Mouse (Mus musculus) intestine, embryonic 15.5 days (tissue): ENCODE measurements around the gene Usp32. TPM values are rescaled to one million over a fixed set of nuclear protein-coding genes. Genes with fewer than 3 reads are reported as not detected.

Experiments used
- ATAC-seq: fragments of 200-750 bp; cut with Nextera tagmentation; 2 replicates; pipeline ENCODE4 v1.8.0; 2017; ENCODE audit warnings: moderate TSS enrichment, moderate library complexity
- H3K27ac ChIP-seq: fragments of 300-500 bp; sonication (generic); 2 replicates; pipeline ENCODE4 v1.5.1; 2015; ENCODE audit warnings: mild to moderate bottlenecking, inconsistent platforms
- H3K27me3 ChIP-seq: fragments of 300-500 bp; sonication (generic); replicated peaks from 2 replicates; pipeline ENCODE4 v1.6.1; 2015; ENCODE audit warnings: inconsistent platforms
- H3K36me3 ChIP-seq: fragments of 300-500 bp; sonication (generic); 2 replicates; pipeline ENCODE4 v1.6.1; 2015; ENCODE audit warnings: inconsistent platforms
- H3K4me1 ChIP-seq: fragments of 300-500 bp; sonication (generic); replicated peaks from 2 replicates; pipeline ENCODE4 v1.6.1; 2015; ENCODE audit warnings: inconsistent platforms
- H3K4me2 ChIP-seq: fragments of 300-500 bp; sonication (generic); replicated peaks from 2 replicates; pipeline ENCODE4 v1.6.1; 2015; ENCODE audit warnings: mild to moderate bottlenecking, inconsistent platforms
- H3K4me3 ChIP-seq: fragments of 300-500 bp; sonication (generic); replicated peaks from 2 replicates; pipeline ENCODE4 v1.5.1; 2015; ENCODE audit warnings: inconsistent platforms
- H3K9ac ChIP-seq: fragments of 300-500 bp; sonication (generic); 2 replicates; pipeline ENCODE4 v1.6.1; 2015; ENCODE audit warnings: inconsistent platforms
- H3K9me3 ChIP-seq: fragments of 300-500 bp; sonication (generic); 2 replicates; pipeline ENCODE4 v1.6.1; 2016; ENCODE audit warnings: inconsistent platforms
- WGBS: fragments of 180-500 bp; shearing (Covaris S2); methylation state at CpG from one replicate; pipeline ENCODE4 v1.1.7; 2015; 5-methylcytosine and 5-hydroxymethylcytosine counted together
- polyA plus RNA-seq: library from polyadenylated mRNA; unstranded; fragments of >200 nt; fragmentation: Nextera tagmentation; extraction: Ambion mirVana; gene quantifications from 2 replicates; pipeline ENCODE4 v1.2.1, GENCODE M21; 2015

The Usp32 gene
- polyA plus RNA-seq, 1 experiment from 2014 or later = 3.4 TPM

DNA sequence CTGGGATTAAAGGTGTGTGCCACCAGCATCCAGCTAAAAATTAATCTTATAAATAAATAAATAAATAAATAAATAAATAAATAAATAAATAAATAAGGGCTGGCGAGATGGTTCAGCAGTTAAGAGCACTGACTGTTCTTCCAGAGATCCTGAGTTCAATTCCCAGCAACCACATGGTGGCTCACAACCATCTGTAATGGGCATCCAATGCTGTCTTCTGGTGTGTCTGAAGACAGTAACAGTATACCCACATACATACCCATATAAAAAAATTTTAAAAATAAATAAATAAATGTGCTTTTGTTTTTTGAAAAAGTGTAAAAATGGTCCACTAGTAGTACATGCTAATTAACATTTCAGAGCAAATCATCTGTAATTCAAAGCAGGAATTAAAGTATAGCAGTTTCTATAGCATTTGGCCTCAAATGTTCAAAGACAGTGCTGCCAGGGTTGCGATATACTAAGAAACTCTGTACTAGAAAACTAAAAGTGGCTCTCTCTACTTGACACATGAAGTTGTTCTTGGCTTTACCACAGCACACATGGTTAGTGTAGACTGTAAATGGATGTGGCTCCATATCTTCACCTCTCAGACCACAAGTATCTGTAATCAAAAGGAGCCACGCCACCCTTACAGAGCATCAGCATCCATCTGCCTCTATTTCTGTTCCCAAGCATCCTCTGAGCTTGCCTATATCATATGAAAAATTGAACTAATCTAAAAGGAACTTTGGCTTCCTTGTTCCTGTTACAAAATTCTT is 23.7 kb downstream of the Usp32 start:
- ATAC-seq = no peak; the same call in 1 of the 2 replicates
- no peaks in the 10 kb centered on the region for H3K9me3 ChIP-seq
- H3K27ac ChIP-seq = no peak overlapping the region
- H3K27me3 ChIP-seq = no peaks in the 10 kb centered on the region
- no peaks in the 10 kb centered on the region for H3K4me1 ChIP-seq
- H3K4me2 ChIP-seq = no peak overlapping the region
- no peaks in the 10 kb centered on the region for H3K36me3 ChIP-seq
- no peak overlapping the region for H3K9ac ChIP-seq
- H3K4me3 ChIP-seq = no peak overlapping the region
- WGBS = 83% methylated on average over 3 of the region's 3 CpGs

DNA sequence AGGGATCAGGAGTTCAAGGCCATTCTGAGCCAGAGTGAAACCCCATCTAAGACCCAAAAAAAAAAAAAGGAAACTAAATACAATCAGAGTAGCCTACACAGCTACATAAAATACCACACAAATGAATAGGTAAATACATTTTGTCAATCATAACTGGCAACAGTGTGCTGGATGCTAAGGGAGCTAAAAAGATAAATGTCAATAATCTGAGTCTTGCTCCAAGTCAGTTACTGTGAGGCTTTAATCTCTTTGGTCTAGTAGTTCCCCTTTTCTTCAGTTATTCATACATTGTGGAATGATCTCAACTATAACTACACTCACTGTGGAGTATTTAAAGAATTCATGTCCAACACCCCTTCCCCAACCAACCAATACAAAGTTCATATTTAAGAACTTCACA is 30.0 kb downstream of the Usp32 start:
- no peak for ATAC-seq
- Histone ChIP-seq H3K4me3 (no peak overlapping the region), H3K36me3 (no peaks in the 10 kb centered on the region), H3K4me1 (no peaks in the 10 kb centered on the region), H3K9me3 (no peaks in the 10 kb centered on the region), H3K27ac (no peak overlapping the region), H3K4me2 (no peak overlapping the region), H3K9ac (no peak overlapping the region), H3K27me3 (no peaks in the 10 kb centered on the region)

DNA sequence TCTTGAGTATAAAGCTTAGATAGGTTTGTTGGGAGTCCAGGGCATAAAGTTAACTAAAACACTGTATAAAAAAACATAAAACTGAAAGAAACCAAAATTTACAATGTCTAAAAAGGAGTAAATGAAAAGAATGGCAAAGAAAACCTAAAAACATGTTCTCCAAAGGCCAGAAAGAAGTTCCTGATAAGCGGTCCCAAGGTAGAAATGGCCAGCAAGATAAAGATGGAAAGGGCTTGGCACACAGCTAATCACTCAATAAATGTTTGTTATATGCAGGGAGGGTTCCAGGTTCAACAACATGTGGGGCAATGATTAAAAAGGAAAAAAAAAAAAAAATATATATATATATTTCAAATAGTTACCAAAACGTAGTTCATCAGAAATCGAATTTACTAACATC is 32.7 kb downstream of the Usp32 start:
- WGBS = 88% methylated on average over 3 of the region's 3 CpGs
- Histone ChIP-seq H3K4me3 (no peak overlapping the region), H3K36me3 (no peaks in the 10 kb centered on the region), H3K27me3 (no peaks in the 10 kb centered on the region), H3K4me1 (no peaks in the 10 kb centered on the region), H3K9ac (no peak overlapping the region), H3K27ac (no peak overlapping the region), H3K9me3 (no peaks in the 10 kb centered on the region), H3K4me2 (no peak overlapping the region)
- ATAC-seq = no peak

DNA sequence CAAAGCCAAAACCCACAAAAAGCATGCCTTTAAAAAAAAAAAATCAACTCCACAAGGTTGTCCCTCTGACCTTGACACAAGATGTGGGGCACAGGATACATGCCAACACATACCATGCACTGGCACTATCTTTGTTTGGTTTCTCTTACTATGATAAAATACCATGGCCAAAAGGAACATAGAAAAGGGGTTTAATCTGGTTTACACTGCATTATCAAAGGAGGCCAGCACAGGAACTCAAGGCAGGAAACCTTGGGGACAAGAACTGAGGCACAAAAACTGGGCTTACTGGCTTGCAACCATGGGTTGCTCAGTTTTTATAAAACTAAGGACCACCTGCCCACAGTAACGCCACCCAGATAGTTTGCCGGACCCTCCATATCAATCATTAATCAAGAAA is 34.1 kb downstream of the Usp32 start:
- H3K27ac ChIP-seq = no peak overlapping the region
- 93% methylated on average over 2 of the region's 2 CpGs for WGBS
- no peaks in the 10 kb centered on the region for H3K36me3 ChIP-seq
- no peaks in the 10 kb centered on the region for H3K27me3 ChIP-seq
- no peaks in the 10 kb centered on the region for H3K9me3 ChIP-seq
- H3K9ac ChIP-seq = no peak overlapping the region
- no peak overlapping the region for H3K4me3 ChIP-seq
- no peak for ATAC-seq
- H3K4me1 ChIP-seq = no peaks in the 10 kb centered on the region
- no peak overlapping the region for H3K4me2 ChIP-seq

DNA sequence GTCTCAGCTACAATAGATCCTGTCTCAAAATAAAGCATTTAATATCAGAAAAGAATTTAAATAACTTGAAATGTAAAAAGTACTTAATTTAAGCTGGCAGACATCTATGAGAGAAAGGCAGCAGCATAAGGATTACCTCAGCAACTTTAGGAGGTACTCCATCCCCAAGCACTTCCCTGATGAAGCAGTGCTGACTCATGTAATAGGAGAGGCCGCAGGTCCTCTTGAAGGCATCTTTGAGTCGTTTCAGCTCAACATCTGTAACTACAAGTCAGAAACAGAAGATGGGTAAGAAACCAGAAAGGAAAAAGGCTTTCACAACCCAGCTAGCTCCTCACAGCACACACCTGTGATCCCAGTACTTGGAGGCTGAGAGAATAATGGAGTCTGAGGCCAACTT is 36.2 kb downstream of the Usp32 start:
- no peaks in the 10 kb centered on the region for H3K9me3 ChIP-seq
- no peak overlapping the region for H3K27ac ChIP-seq
- H3K9ac ChIP-seq = no peak overlapping the region
- no peak overlapping the region for H3K4me3 ChIP-seq
- H3K36me3 ChIP-seq = no peaks in the 10 kb centered on the region
- H3K4me2 ChIP-seq = no peak overlapping the region
- H3K27me3 ChIP-seq = no peaks in the 10 kb centered on the region
- no peaks in the 10 kb centered on the region for H3K4me1 ChIP-seq
- ATAC-seq = no peak
- 61% methylated on average over 2 of the region's 2 CpGs for WGBS

DNA sequence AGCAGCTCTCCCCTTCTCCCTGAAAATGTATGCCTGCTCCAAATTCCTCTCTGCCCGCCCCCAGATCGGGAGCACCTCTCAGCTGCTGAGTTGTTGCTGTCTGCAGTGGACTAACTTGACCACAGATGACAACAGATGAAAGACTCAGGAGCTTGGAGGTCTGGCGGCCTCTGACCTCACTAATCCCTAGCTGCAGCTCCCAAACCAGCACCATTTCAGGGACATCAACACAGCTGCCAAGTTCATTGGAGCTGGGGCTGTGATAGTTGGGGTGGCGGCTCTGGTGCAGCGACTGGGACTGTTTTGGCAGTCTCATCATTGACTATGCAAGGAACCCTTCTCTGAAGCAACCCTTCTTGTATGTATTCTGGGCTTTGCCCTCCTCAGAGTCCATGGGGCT is 44.8 kb downstream of the Usp32 start:
- 63% methylated on average over 5 of the region's 5 CpGs for WGBS
- no peak overlapping the region for H3K4me3 ChIP-seq
- no peaks in the 10 kb centered on the region for H3K9me3 ChIP-seq
- no peak overlapping the region for H3K9ac ChIP-seq
- ATAC-seq = no peak
- H3K27me3 ChIP-seq = no peaks in the 10 kb centered on the region
- no peak overlapping the region for H3K4me2 ChIP-seq
- H3K4me1 ChIP-seq = no peaks in the 10 kb centered on the region
- no peaks in the 10 kb centered on the region for H3K36me3 ChIP-seq
- H3K27ac ChIP-seq = no peak overlapping the region

DNA sequence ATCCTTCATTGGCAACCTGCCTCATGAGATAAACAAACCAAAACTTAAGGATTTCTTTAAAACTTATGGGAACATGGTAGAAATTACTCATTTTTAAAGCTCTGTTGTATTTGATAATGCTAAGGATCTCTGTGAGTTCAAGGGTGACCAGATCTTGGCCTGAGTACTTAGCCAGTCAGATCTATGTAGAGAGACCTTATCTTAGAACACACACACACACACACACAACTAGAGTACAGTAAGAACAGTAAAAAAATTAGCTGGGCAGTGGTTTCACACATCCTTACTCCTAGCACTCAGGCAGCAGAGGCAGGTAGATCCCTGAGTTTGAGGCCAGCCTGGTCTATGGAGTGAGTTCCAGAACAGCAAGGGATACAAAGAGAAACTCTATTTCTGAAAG is 53.7 kb downstream of the Usp32 start:
- H3K27ac ChIP-seq = no peak overlapping the region
- H3K27me3 ChIP-seq = no peaks in the 10 kb centered on the region
- H3K9ac ChIP-seq = no peak overlapping the region
- no peaks in the 10 kb centered on the region for H3K4me1 ChIP-seq
- no peaks in the 10 kb centered on the region for H3K36me3 ChIP-seq
- no peak overlapping the region for H3K4me2 ChIP-seq
- no peak for ATAC-seq
- no peaks in the 10 kb centered on the region for H3K9me3 ChIP-seq
- no peak overlapping the region for H3K4me3 ChIP-seq

DNA sequence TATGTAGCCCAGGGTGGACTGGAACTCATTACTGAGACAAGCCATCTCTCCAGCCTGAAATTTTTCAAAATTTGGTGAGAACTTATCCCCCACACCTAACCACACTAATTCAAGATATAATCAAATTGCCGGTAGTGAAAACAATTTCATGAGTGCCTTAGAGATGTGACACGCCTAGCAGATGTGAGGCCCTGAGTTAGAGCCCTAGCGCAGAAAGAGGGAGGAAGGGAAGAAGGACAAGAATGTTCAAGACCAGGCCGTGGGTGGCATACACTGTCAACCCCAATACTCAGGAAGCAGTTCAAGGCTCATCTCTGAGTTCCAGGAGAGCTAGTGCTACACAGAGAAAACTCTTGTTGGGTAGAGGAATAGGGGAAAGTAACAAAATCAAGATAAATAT is 72.1 kb downstream of the Usp32 start:
- no peaks in the 10 kb centered on the region for H3K9me3 ChIP-seq
- no peak for ATAC-seq

DNA sequence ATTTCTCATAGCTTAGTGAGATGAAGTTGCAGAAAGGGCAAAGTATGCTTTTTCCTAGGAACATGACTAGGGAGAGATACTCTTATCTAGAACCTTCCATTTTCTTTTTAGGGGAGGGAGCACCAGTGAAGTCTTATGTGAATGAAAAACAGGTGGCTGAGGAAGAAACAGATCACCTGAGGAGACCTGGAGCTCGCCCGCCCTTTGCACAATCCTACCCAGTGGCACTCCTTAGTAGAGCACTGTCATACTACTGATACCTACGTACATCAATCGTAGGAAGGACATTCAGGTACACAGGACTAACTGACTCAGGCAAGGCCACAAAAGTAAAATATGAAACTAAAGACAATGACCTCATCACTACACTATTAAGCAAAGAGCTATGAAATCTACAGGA is 81.4 kb downstream of the Usp32 start:
- H3K36me3 ChIP-seq = no peaks in the 10 kb centered on the region
- H3K4me3 ChIP-seq = no peak overlapping the region
- H3K27ac ChIP-seq = no peak overlapping the region
- H3K9ac ChIP-seq = no peak overlapping the region
- no peaks in the 10 kb centered on the region for H3K27me3 ChIP-seq
- ATAC-seq = no peak
- no peak overlapping the region for H3K4me2 ChIP-seq
- 89% methylated on average over 4 of the region's 4 CpGs for WGBS
- H3K9me3 ChIP-seq = no peaks in the 10 kb centered on the region
- no peaks in the 10 kb centered on the region for H3K4me1 ChIP-seq

More for the DNA sequence above, 72.1 kb downstream of the Usp32 start:
- 97% methylated on average over 4 of the region's 4 CpGs for WGBS
- Histone ChIP-seq H3K9ac (no peak overlapping the region), H3K27me3 (no peaks in the 10 kb centered on the region), H3K36me3 (no peaks in the 10 kb centered on the region), H3K4me1 (no peaks in the 10 kb centered on the region), H3K4me2 (no peak overlapping the region), H3K4me3 (no peak overlapping the region), H3K27ac (no peak overlapping the region)

DNA sequence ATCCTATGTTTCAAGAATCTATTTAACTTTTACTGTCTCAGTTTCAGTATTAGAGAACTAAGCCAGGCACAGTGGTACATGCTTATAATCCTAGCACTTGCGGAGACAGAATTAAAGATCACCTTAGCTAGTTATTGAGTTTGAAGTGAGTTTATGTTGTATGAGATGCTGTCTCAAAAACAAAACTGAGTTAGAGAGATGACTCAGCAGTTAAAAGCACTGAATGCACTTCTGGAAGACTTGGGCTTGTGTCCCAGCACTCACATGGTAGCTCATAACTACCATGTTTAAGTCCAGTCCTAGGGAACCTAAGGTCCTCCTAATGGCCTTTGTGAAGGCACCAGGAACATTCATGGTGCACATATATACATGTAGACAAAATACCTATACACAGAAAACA is 82.4 kb downstream of the Usp32 start:
- Histone ChIP-seq H3K27me3 (no peaks in the 10 kb centered on the region), H3K4me2 (no peak overlapping the region), H3K4me3 (no peak overlapping the region), H3K9ac (no peak overlapping the region), H3K4me1 (no peaks in the 10 kb centered on the region), H3K9me3 (no peaks in the 10 kb centered on the region), H3K27ac (no peak overlapping the region), H3K36me3 (no peaks in the 10 kb centered on the region)
- 100% methylated on average over 1 of the region's 1 CpGs for WGBS
- ATAC-seq = no peak

DNA sequence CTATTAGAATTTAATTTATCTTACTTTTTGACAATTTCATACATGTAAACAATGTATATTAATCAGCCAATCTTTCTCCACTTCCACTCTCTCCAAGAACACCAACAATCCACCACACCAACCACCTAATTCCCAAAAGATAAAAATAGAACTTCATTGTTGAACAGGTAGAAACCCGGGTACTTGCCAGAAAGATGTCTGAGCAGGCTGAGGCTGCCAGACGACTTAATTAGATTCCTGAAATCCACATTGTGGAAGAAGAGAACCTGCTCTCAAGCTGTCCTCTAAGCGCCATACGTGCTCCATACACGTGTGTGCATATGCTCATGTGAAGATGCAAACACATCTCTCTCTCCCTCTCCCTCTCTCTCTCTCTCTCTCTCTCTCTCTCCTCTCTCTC is 83.1 kb downstream of the Usp32 start:
- Histone ChIP-seq H3K4me3 (no peak overlapping the region), H3K4me1 (no peaks in the 10 kb centered on the region), H3K36me3 (no peaks in the 10 kb centered on the region), H3K9ac (no peak overlapping the region), H3K4me2 (no peak overlapping the region), H3K9me3 (no peaks in the 10 kb centered on the region), H3K27me3 (no peaks in the 10 kb centered on the region), H3K27ac (no peak overlapping the region)
- ATAC-seq = no peak
- WGBS = 74% methylated on average over 5 of the region's 5 CpGs

DNA sequence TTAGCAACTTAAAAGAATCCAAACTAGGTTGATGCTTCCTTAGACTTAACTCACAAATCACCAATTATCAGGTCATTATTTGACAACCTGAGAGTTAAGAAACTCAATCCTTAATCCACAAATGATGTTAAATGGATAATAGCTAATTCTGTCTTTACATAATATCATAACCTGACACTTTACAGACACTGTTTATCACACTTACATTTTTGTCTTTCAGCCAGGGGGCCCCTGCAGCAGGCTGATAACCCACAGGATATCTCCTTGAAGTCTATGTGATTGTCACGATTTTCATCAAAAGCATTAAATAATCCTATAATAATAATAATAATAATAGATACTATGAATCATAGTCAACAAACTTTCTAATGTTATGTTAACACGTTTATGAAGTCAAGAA is 84.4 kb downstream of the Usp32 start:
- no peak overlapping the region for H3K4me3 ChIP-seq
- H3K36me3 ChIP-seq = no peaks in the 10 kb centered on the region
- no peak overlapping the region for H3K9ac ChIP-seq
- H3K4me2 ChIP-seq = no peak overlapping the region
- no peak overlapping the region for H3K27ac ChIP-seq
- no peaks in the 10 kb centered on the region for H3K4me1 ChIP-seq
- ATAC-seq = no peak
- no peaks in the 10 kb centered on the region for H3K9me3 ChIP-seq
- 89% methylated on average over 2 of the region's 2 CpGs for WGBS
- H3K27me3 ChIP-seq = no peaks in the 10 kb centered on the region

DNA sequence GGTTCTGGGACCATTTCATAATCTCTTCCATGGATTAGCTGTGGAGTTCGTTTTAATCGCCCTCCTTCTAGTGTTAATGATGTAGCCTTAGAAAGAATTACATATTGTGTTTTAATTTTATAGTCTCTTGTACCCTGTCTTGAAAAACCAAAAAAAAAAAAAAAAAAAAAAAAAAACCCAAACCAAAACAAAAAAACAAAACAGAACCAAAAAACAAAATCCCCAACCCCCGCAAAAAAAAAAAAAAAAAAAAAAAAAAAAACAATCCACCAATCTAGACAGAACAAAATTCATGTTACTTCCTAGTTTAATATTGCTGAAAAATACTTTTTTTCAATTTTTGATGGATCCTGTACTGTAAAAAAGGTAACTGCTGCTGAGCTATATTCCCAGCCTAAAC is 100.7 kb downstream of the Usp32 start:
- Histone ChIP-seq H3K9ac (no peak overlapping the region), H3K36me3 (no peaks in the 10 kb centered on the region), H3K27ac (no peak overlapping the region), H3K4me2 (no peak overlapping the region), H3K4me3 (no peak overlapping the region), H3K27me3 (no peaks in the 10 kb centered on the region), H3K4me1 (no peaks in the 10 kb centered on the region), H3K9me3 (no peaks in the 10 kb centered on the region)
- 88% methylated on average over 3 of the region's 3 CpGs for WGBS
- ATAC-seq = no peak
